Mouse (Mus musculus) lung, adult 2 months (tissue): ENCODE measurements around the gene Zfp385b.

Experiments used
- CTCF ChIP-seq: fragments of 200-500 bp; IDR thresholded peaks from 2 replicates; pipeline ENCODE4 v1.5.1; 2011; ENCODE audit warnings: mild to moderate bottlenecking, low read length, control low read depth; ENCODE audit not compliant: insufficient read depth
- POLR2A ChIP-seq: fragments of 200-500 bp; IDR thresholded peaks from 2 replicates; pipeline ENCODE4 v1.6.1; 2011; ENCODE audit warnings: low read depth, mild to moderate bottlenecking, control low read depth, low read length, borderline replicate concordance; ENCODE audit errors: extremely low read depth

DNA sequence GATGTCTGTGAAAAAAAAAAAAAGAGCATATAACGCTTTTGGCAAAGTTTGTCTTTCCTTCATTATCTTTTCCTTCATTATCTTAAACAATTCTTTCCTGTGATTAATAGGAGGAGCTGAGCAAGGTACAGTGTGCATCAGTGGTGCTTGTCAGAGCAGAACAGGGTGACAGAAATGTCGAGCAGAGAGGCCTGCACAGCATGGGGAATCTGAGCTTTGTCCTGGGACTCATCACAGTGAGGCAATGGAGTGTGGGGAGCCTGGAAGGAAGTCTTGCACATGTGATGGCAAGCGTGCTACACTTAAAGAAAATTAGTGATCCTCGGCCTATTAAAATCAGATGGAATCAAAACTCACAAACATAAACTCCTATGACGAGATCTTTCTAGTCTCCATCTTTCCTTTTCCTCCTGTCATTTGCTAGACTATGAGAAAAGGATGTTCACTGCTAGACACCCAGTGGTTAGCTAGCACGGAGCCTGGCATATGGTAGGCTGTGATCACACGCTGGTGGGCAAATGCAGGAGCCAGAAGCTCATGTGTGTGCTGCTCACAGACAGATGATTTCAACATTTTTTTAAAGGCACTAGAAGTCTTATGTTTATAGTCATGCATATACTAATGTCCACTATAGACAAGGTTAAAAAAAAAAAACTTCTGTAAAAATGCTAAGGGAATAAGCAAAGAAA lies 209.0 kb downstream of the Zfp385b start:
- no peak for TF ChIP-seq CTCF
- TF ChIP-seq POLR2A: no peak
